ENCODE assay signal across 10 mouse cellular contexts in the genomic region with DNA sequence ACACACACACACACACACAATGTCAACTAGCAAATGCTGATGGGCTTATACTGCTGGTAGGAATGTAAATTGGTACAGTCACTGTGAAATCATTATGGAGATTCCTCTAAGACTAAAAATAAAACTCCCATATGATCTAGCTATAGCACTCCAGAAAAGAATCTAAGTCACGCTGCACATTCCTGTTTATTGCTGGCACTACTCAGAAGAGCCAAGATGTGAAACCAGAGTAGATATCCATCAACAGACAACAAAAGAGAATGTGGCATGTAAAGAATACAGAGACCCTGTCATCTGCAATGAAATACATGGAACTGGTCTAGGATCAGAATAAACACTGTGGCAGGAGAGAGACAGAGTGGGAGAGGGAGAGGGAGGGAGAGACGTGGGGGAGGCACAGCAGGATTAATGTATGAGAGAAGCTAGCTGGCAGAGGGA.
DNase-seq lines count a peak whose midpoint lies in the region; ATAC-seq and TF ChIP-seq lines count a peak whose summit lies in the region.
"Had no signal": no experiment of that assay in that cellular context is flagged by ENCODE, and none has a peak within 500 bp of the region (broad histone marks: within the 10 kb centered on the region; RNA-seq: fewer than 3 reads in every experiment).

No protein-coding gene starts in this region.

- H3K4me3 ChIP-seq in heart, embryonic 13.5 days = no peak overlapping the region
- no peak overlapping the region for H3K4me3 ChIP-seq in limb, embryonic 13.5 days
- no peak overlapping the region for H3K4me3 ChIP-seq in limb, embryonic 10.5 days
- H3K4me3 ChIP-seq in embryonic fibroblast, embryonic 13.5 days (ENCODE audit: insufficient read depth, low read length) = no peak overlapping the region
- H3K4me3 ChIP-seq: liver, embryonic 15.5 days had no signal

- no peak for TF ChIP-seq CTCF in embryonic fibroblast, embryonic 13.5 days (IDR thresholded peaks at IDR 0.05; ENCODE audit: borderline replicate concordance, insufficient read depth, low read length)

- no peaks in the 10 kb centered on the region for H3K36me3 ChIP-seq in heart, embryonic 13.5 days
- H3K36me3 ChIP-seq in limb, embryonic 13.5 days = no peaks in the 10 kb centered on the region
- no peaks in the 10 kb centered on the region for H3K36me3 ChIP-seq in limb, embryonic 10.5 days
- H3K36me3 ChIP-seq: liver, embryonic 15.5 days had no signal

- no peak for TF ChIP-seq POLR2A in embryonic fibroblast, embryonic 13.5 days (IDR thresholded peaks at IDR 0.05; ENCODE audit: low read depth, low read length)

- H3K27ac ChIP-seq in heart, embryonic 13.5 days (replicated peaks) = peak overlapping the region; percentile 85
- no peak overlapping the region for H3K27ac ChIP-seq in limb, embryonic 13.5 days
- no peak overlapping the region for H3K27ac ChIP-seq in limb, embryonic 10.5 days
- peak overlapping the region; percentile 3; the same call in 1 of the 2 replicates for H3K27ac ChIP-seq in embryonic fibroblast, embryonic 13.5 days (ENCODE audit: insufficient read depth, low read length)
- H3K27ac ChIP-seq: liver, embryonic 15.5 days had no signal

- peak overlapping the region; percentile 25 for H3K4me2 ChIP-seq in heart, embryonic 13.5 days
- no peak overlapping the region for H3K4me2 ChIP-seq in limb, embryonic 13.5 days (replicated peaks)
- H3K4me2 ChIP-seq: liver, embryonic 15.5 days had no signal

- no peak for DNase-seq in heart, postnatal 4 days
- DNase-seq in limb, embryonic 10.5 days (ENCODE audit: low spot score) = no peak
- DNase-seq in mesoderm, embryonic 11.5 days (ENCODE audit: low read depth, low spot score) = peak; percentile 15
- DNase-seq in cerebellum, adult 11 months = no peak
- DNase-seq: midbrain, embryonic 14.5 days; spleen, adult 18-20 months had no signal

- H3K9ac ChIP-seq in heart, embryonic 13.5 days = no peak overlapping the region
- H3K9ac ChIP-seq in limb, embryonic 13.5 days = no peak overlapping the region
- H3K9ac ChIP-seq: liver, embryonic 15.5 days had no signal

- no peaks in the 10 kb centered on the region for H3K9me3 ChIP-seq in heart, embryonic 13.5 days
- H3K9me3 ChIP-seq in limb, embryonic 13.5 days = no peaks in the 10 kb centered on the region
- H3K9me3 ChIP-seq in limb, embryonic 10.5 days (replicated peaks) = no peaks in the 10 kb centered on the region
- H3K9me3 ChIP-seq: liver, embryonic 15.5 days had no signal

- ATAC-seq in heart, embryonic 13.5 days (ENCODE audit: extremely low read depth, insufficient number of reproducible peaks, low FRiP score, low TSS enrichment) = no peak
- 0 out of 2 replicates have a peak, but pooled peaks have one; percentile 59 for ATAC-seq in limb, embryonic 13.5 days (ENCODE audit: low FRiP score, low read depth)

- WGBS in heart, embryonic 13.5 days = 17% methylated on average over 2 of the region's 2 CpGs
- WGBS in limb, embryonic 13.5 days = 33% methylated on average over 2 of the region's 2 CpGs
- WGBS in limb, embryonic 10.5 days = 60% methylated on average over 2 of the region's 2 CpGs

- H3K4me1 ChIP-seq in heart, embryonic 13.5 days = peaks cover 47% of the 10 kb centered on the region
- H3K4me1 ChIP-seq in limb, embryonic 13.5 days = 0 out of 2 replicates have a peak, but pooled peaks cover 5% of the 10 kb centered on the region
- H3K4me1 ChIP-seq in limb, embryonic 10.5 days = no peaks in the 10 kb centered on the region
- H3K4me1 ChIP-seq in embryonic fibroblast, embryonic 13.5 days (ENCODE audit: control insufficient read depth, insufficient read depth, low read length) = peaks cover 5% of the 10 kb centered on the region; the same call in 1 of the 2 replicates
- H3K4me1 ChIP-seq: liver, embryonic 15.5 days had no signal

- no peaks in the 10 kb centered on the region for H3K27me3 ChIP-seq in heart, embryonic 13.5 days (replicated peaks)
- no peaks in the 10 kb centered on the region for H3K27me3 ChIP-seq in limb, embryonic 13.5 days
- no peaks in the 10 kb centered on the region for H3K27me3 ChIP-seq in limb, embryonic 10.5 days (ENCODE audit: low read depth, poor library complexity, severe bottlenecking)
- H3K27me3 ChIP-seq: liver, embryonic 15.5 days had no signal

Comparison
In these comparisons a context has a peak if more than half of its experiments do, and no peak if none do; other contexts are left out.
1. H3K27ac ChIP-seq: peak in heart, embryonic 13.5 days (single experiment) and embryonic fibroblast, embryonic 13.5 days (single experiment); none in limb, embryonic 13.5 days (single experiment) and limb, embryonic 10.5 days (single experiment).